Mouse (Mus musculus): Measurements from ENCODE around the gene Trio. TPM values are rescaled to one million over a fixed set of nuclear protein-coding genes. Genes with fewer than 3 reads are reported as not detected.

Gene Trio
- polyA plus RNA-seq, 1 experiment = 187 TPM

GRCm38 (mm10) chr15:27708499-27708898, 317.1 kb downstream of the Trio start:
- DNase-seq = no peak
- TF ChIP-seq CTCF (IDR thresholded peaks at IDR 0.05; ENCODE audit: borderline replicate concordance, insufficient read depth, low read depth, low read length) = no peak
- TF ChIP-seq POLR2A (IDR thresholded peaks at IDR 0.05; ENCODE audit: borderline replicate concordance, insufficient read depth, low read length) = no peak
- H3K4me1 ChIP-seq (ENCODE audit: control insufficient read depth, insufficient read depth, low read length) = no peaks in the 10 kb centered on the region
- no peaks in the 10 kb centered on the region for H3K27me3 ChIP-seq (ENCODE audit: control insufficient read depth, insufficient read depth, low read length)
- no peak overlapping the region for H3K4me3 ChIP-seq (replicated peaks; ENCODE audit: insufficient read depth, low read depth, low read length)
- H3K27ac ChIP-seq (ENCODE audit: insufficient read depth, low read length) = no peak overlapping the region
- 62% methylated on average over 3 of the region's 3 CpGs for WGBS

DNA sequence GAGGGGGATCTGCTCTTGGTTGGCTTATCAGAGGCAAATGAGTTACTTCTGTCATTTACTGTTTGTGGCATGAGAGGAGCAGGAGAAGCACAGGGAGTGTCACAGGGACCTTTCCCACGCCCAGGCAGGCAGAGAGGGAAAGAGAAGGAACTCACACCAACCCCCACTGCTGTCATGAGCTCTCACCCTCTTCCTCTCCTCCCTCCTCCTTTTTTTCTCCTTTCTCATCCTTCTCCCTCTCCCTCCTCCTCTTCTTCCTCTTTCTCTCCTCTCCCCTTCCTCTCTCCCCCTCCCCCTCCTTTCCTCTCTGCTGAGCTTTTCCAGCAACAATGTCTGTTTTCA, 322.7 kb downstream of the Trio start:
- H3K4me1 ChIP-seq (ENCODE audit: control insufficient read depth, insufficient read depth, low read length) = no peaks in the 10 kb centered on the region
- no peak overlapping the region for H3K27ac ChIP-seq (ENCODE audit: insufficient read depth, low read length)
- no peak overlapping the region for H3K4me3 ChIP-seq (replicated peaks; ENCODE audit: insufficient read depth, low read depth, low read length)
- no peaks in the 10 kb centered on the region for H3K27me3 ChIP-seq (ENCODE audit: control insufficient read depth, insufficient read depth, low read length)
- DNase-seq = no peak
- WGBS = 75% methylated on average over 1 of the region's 1 CpGs
- TF ChIP-seq CTCF (IDR thresholded peaks at IDR 0.05; ENCODE audit: borderline replicate concordance, insufficient read depth, low read depth, low read length) (no peak), POLR2A (IDR thresholded peaks at IDR 0.05; ENCODE audit: borderline replicate concordance, insufficient read depth, low read length) (no peak)

GRCm38 (mm10) chr15:27702031-27702971, 323.3 kb downstream of the Trio start:
- no peaks in the 10 kb centered on the region for H3K4me1 ChIP-seq (ENCODE audit: control insufficient read depth, insufficient read depth, low read length)
- no peak for DNase-seq
- no peak overlapping the region for H3K4me3 ChIP-seq (replicated peaks; ENCODE audit: insufficient read depth, low read depth, low read length)
- H3K27ac ChIP-seq (ENCODE audit: insufficient read depth, low read length) = no peak overlapping the region
- WGBS = 22% methylated on average over 11 of the region's 11 CpGs
- TF ChIP-seq CTCF (IDR thresholded peaks at IDR 0.05; ENCODE audit: borderline replicate concordance, insufficient read depth, low read depth, low read length) = no peak
- no peak for TF ChIP-seq POLR2A (IDR thresholded peaks at IDR 0.05; ENCODE audit: borderline replicate concordance, insufficient read depth, low read length)
- no peaks in the 10 kb centered on the region for H3K27me3 ChIP-seq (ENCODE audit: control insufficient read depth, insufficient read depth, low read length)

GRCm38 (mm10) chr15:27697632-27698031, 328.0 kb downstream of the Trio start:
- no peaks in the 10 kb centered on the region for H3K4me1 ChIP-seq (ENCODE audit: control insufficient read depth, insufficient read depth, low read length)
- H3K27ac ChIP-seq (ENCODE audit: insufficient read depth, low read length) = no peak overlapping the region
- H3K4me3 ChIP-seq (replicated peaks; ENCODE audit: insufficient read depth, low read depth, low read length) = no peak overlapping the region
- no peak for DNase-seq
- WGBS = 80% methylated on average over 5 of the region's 5 CpGs
- TF ChIP-seq POLR2A (IDR thresholded peaks at IDR 0.05; ENCODE audit: borderline replicate concordance, insufficient read depth, low read length) (no peak), CTCF (IDR thresholded peaks at IDR 0.05; ENCODE audit: borderline replicate concordance, insufficient read depth, low read depth, low read length) (no peak)
- H3K27me3 ChIP-seq (ENCODE audit: control insufficient read depth, insufficient read depth, low read length) = no peaks in the 10 kb centered on the region

DNA sequence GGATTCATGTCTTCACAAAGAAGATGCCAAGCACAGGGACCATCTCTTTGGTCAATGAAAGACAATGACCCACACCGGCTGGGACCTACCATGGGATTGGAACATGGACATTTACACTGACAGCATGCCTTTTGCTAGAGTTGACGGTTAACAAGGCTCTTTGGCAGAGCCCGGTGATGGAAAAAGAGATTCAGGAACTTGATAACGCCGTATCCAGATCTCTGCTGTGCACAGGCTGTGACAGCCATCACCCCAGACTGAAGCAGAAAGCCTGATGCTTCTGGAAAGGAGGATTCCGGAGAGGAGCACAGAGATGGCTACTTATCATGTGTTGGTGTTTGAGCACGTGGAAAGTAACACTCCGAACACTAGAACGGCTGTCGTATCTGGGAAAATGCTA, 332.4 kb downstream of the Trio start:
- no peak for DNase-seq
- H3K4me1 ChIP-seq (ENCODE audit: control insufficient read depth, insufficient read depth, low read length) = no peaks in the 10 kb centered on the region
- H3K27me3 ChIP-seq (ENCODE audit: control insufficient read depth, insufficient read depth, low read length) = no peaks in the 10 kb centered on the region
- no peak overlapping the region for H3K4me3 ChIP-seq (replicated peaks; ENCODE audit: insufficient read depth, low read depth, low read length)
- 85% methylated on average over 10 of the region's 10 CpGs for WGBS
- no peak overlapping the region for H3K27ac ChIP-seq (ENCODE audit: insufficient read depth, low read length)
- TF ChIP-seq POLR2A (IDR thresholded peaks at IDR 0.05; ENCODE audit: borderline replicate concordance, insufficient read depth, low read length) (no peak), CTCF (IDR thresholded peaks at IDR 0.05; ENCODE audit: borderline replicate concordance, insufficient read depth, low read depth, low read length) (no peak)

DNA sequence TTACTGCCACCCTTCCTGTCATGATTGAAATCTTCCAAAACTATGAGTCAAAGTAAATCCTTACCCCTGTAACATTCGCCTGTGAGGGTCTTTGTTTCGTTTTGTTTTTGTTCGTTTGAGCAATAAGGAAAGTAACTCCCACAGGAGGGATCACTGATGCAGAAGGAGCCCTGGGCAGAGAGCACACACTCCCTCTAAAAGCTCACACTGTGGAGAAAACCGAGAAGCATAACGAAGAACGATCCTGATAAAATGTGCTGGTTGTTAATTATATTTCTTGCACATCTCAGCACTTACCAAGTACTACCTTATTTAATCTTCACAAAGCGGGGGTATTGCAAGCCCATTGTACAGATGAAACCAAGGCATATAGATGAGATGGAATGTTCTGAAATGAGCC, 333.5 kb downstream of the Trio start:
- WGBS = 58% methylated on average over 7 of the region's 7 CpGs
- no peak overlapping the region for H3K27ac ChIP-seq (ENCODE audit: insufficient read depth, low read length)
- no peaks in the 10 kb centered on the region for H3K27me3 ChIP-seq (ENCODE audit: control insufficient read depth, insufficient read depth, low read length)
- TF ChIP-seq POLR2A (IDR thresholded peaks at IDR 0.05; ENCODE audit: borderline replicate concordance, insufficient read depth, low read length) (no peak), CTCF (IDR thresholded peaks at IDR 0.05; ENCODE audit: borderline replicate concordance, insufficient read depth, low read depth, low read length) (no peak)
- no peaks in the 10 kb centered on the region for H3K4me1 ChIP-seq (ENCODE audit: control insufficient read depth, insufficient read depth, low read length)
- H3K4me3 ChIP-seq (replicated peaks; ENCODE audit: insufficient read depth, low read depth, low read length) = no peak overlapping the region
- no peak for DNase-seq

GRCm38 (mm10) chr15:27691213-27691612, 334.4 kb downstream of the Trio start:
- H3K27me3 ChIP-seq (ENCODE audit: control insufficient read depth, insufficient read depth, low read length) = no peaks in the 10 kb centered on the region
- H3K27ac ChIP-seq (ENCODE audit: insufficient read depth, low read length) = no peak overlapping the region
- 94% methylated on average over 7 of the region's 7 CpGs for WGBS
- H3K4me1 ChIP-seq (ENCODE audit: control insufficient read depth, insufficient read depth, low read length) = no peaks in the 10 kb centered on the region
- TF ChIP-seq CTCF (IDR thresholded peaks at IDR 0.05; ENCODE audit: borderline replicate concordance, insufficient read depth, low read depth, low read length) (no peak), POLR2A (IDR thresholded peaks at IDR 0.05; ENCODE audit: borderline replicate concordance, insufficient read depth, low read length) (no peak)
- no peak overlapping the region for H3K4me3 ChIP-seq (replicated peaks; ENCODE audit: insufficient read depth, low read depth, low read length)
- no peak for DNase-seq

DNA sequence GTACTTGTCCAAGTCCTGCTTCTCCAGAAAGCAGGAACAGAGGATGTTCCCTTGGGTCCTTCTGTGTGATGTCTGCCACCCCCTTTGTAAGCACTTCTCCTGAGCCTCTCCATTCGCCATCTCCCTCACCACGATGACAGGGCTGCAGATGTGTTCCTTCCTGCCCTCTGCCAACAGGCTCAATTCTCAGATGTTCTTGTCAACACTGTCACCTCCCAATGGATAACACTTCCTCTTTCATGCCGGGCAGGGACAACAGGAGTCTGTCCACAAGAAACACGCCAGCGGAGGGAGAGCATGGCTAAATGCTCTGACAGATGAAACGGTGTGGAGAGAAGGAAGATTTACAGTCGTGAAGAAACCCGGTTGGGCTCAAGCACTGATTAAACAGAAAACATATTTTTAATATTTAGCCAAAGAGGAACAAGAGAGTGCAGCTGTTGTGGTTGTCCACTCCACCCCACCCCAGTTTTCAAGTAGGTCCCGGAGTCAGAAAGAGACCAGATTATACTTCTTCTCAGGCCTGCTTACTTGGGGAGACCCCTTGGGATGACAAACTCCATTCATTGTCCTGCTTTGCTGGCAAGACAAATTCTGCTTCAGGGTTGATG, 337.5 kb downstream of the Trio start:
- WGBS = 79% methylated on average over 9 of the region's 9 CpGs

More for the DNA sequence above, 337.5 kb downstream of the Trio start:
- Histone ChIP-seq H3K27ac (ENCODE audit: insufficient read depth, low read length) (no peak overlapping the region), H3K27me3 (ENCODE audit: control insufficient read depth, insufficient read depth, low read length) (no peaks in the 10 kb centered on the region), H3K4me3 (replicated peaks; ENCODE audit: insufficient read depth, low read depth, low read length) (no peak overlapping the region), H3K4me1 (ENCODE audit: control insufficient read depth, insufficient read depth, low read length) (no peaks in the 10 kb centered on the region)
- no peak for TF ChIP-seq CTCF (IDR thresholded peaks at IDR 0.05; ENCODE audit: borderline replicate concordance, insufficient read depth, low read depth, low read length)
- TF ChIP-seq POLR2A (IDR thresholded peaks at IDR 0.05; ENCODE audit: borderline replicate concordance, insufficient read depth, low read length) = no peak
- DNase-seq = no peak
